Mouse (Mus musculus) gastrocnemius, postnatal 10 days (tissue): ENCODE measurements at regions not wholly inside any gene's neighbourhood (a gene's known extent, or its start where the extent isn't known, plus 50 kb on each side); places are given as distances from the start of the nearest gene placed in this dataset.

Experiments used
- DNase-seq: peaks from one replicate; pipeline ENCODE4 v3.0.0; 2021; ENCODE audit warnings: mixed read lengths

DNA sequence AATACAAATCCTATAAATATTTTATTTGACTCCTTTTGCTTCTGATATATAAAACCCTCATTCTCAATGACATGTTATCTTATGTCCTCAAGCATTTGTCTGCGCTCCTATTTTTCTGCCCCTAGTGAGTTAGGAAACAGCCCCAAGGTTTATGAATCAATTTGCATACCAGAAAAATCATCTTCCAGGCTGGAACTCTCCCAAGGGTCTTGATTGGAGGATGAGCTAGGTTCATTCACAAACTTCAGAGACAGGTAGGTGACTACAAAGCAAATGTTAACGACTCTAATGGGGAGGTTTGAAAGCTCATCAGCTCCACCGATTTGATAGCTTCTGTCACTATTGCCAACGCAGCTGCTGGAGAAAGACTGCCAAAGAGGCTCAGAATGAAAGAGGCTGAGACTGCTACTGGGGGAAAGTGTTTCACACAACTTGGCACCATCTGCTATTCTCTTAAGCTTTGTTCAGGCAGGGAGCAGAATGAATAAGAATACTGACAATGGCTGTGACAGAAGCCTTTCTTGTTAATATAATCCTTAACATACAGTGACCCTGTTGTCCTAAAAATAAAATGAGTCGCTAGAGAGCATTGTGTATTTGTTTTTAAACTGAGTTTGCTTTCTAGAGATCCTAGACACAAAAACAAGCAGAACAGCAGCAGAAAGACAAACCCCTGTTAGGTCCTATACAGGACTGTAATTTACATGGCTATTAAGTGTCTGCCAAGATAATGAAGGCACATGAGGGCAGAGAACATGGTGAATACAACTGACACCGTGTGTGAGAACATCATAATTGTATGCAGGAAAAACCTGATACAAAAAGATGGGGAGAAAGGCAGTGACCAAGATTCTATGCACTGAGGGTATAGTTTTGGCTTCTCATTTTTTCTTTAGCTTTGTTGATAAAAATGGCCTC lies 843.4 kb downstream of the Cdh8 start:
- DNase-seq: peak; percentile 4

DNA sequence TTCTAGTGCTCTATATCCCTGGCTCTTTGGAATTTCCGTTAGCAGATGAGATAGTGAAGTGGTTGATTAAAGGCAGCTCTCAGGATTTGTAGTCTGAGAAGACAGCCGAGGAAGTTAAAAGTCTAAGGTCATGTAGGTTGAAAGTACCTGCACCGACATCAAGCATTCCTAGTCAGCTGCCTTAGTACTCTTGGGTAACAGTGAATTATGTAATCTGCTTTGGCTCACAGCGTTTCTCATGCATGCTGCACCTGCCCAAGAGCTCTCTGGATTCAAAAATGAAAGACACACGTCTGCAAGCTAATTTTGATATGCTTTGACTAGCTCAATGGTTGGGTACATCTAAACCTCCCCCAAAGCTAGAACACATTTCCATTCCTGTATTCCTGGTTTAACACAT lies 849.6 kb downstream of the Cdh8 start:
- DNase-seq: no peak

DNA sequence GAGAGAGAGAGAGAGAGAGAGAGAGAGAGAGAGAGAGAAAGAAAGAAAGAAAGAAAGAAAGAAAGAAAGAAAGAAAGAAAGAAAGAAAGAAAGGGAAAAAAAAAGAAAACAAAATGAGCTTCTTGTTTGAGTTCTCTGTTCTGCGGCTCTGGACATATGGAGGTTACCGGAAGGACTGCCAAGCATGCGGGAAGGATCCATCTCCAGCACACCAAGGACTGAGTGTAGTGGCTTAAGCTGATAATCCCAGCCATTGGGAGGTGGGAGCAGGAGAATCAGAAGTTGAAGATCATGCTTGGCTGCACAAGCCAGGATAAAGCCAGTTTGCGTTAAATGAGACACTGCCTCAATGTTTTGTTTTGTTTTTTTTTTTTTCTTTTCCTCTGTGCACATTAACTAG lies 897.8 kb downstream of the Cdh8 start:
- DNase-seq: no peak

DNA sequence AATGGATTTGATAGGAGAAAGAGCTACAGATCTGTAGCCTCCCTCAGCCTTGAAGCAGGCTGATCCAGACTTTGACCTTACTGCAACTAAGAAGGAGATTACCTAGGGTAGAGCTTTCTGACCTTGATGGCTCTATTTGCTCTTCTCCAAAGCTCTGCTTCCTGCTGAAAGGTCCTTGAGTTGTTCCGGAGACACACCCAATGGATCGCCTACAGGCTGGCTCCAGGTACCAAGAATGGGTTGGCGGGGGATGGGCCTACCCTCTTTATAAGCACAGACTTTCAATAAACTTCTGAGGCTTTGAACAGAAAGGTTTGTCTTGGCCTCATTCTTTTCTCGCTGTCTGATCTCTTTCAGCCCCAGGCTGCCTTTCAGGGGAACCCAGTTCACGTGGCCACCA lies 901.0 kb downstream of the Cdh8 start:
- DNase-seq: no peak

DNA sequence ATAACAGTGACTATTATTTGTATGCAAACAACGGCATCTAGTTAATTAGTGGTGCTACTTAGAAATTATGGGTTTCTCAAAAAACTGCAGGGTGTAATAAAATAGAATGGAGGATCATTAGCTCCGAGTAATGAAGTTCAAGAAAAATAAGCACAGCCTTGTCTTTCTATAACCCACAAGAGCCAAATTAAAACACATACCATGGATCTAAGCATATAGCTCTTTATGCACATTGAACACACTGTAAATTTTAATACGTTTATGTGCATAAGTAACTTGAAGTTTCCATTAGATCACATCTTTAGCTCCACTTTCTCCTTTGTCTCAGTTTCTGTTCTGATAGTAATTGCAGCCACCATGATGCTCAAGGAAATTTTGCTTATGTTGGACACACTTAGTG lies 919.5 kb downstream of the Cdh8 start:
- DNase-seq: no peak

DNA sequence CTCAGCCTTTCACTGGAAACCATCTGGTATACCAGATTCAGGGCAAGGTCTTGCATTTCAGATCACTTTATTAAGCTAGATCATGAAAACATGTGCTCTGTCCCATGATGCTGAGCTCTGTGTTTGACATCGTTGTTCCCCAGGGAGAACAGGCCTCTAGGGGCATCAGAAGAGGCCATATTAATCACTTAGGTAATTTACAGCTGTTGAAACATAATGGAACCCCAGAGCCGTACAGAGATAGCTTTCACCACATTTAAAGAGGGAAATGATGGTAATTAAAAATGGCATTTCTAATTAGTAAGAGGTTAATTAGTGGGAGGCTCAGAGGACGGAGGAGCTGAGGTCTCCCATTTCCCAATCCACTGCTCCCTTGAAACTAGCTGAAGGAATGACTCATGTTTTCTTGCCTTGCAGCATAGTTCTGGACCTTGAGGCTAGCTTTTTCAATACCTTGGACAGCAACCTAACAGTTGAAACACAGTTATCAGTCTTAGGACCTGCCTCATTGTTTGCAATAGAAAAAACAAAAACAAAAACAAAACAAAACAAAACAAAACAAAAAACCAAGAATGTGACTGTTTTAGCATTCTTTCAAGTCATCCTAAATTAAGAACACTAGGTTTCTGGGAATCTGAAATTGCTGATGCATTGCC lies 952.8 kb downstream of the Cdh8 start:
- no peak for DNase-seq

DNA sequence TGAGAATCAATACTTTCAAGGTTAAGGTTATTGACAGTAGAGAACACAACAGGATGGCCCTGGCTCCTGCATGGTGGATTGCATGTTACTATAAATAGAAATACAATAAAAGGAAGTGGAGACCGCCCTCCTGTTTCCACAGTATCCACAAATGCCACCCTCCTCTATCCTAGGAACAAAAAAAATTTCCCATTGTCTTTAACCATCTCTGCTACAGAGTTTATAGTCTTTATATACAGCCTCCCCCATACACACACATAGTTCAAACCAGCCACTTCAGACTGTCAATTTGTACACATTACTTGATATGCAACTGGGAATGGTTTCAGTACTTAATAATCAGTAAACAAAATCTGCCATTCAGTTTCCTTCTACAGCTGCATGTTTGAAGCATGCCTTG lies 960.7 kb downstream of the Cdh8 start:
- DNase-seq: no peak
